Mouse (Mus musculus) cerebellum, adult 2 months (tissue): ENCODE measurements around the gene Dgat2. TPM values are rescaled to one million over a fixed set of nuclear protein-coding genes. Genes with fewer than 3 reads are reported as not detected.

ENCODE experiments used
- DNase-seq, 2 experiments: peaks; one replicate each; pipeline ENCODE4 v3.0.0; 2021
- H3K27ac ChIP-seq: fragments of 200-500 bp; 2 replicates; pipeline ENCODE4 v1.5.1; 2012; ENCODE audit warnings: low read length, control low read depth, inconsistent platforms; ENCODE audit not compliant: insufficient read depth
- H3K27me3 ChIP-seq: fragments of 200-500 bp; 2 replicates; pipeline ENCODE4 v1.6.1; 2012; ENCODE audit warnings: inconsistent platforms, mild to moderate bottlenecking, low read length, moderate library complexity; ENCODE audit not compliant: control insufficient read depth, insufficient read depth
- H3K4me1 ChIP-seq: fragments of 200-500 bp; 2 replicates; pipeline ENCODE4 v1.6.1; 2011; ENCODE audit warnings: low read length; ENCODE audit not compliant: control insufficient read depth, insufficient read depth
- H3K4me3 ChIP-seq: fragments of 200-500 bp; replicated peaks from 2 replicates; pipeline ENCODE3; 2011; ENCODE audit warnings: mild to moderate bottlenecking, low read depth, low read length, control low read depth; ENCODE audit not compliant: insufficient read depth
- CTCF ChIP-seq: fragments of 200-500 bp; IDR thresholded peaks from 2 replicates; pipeline ENCODE4 v1.5.1; 2011; ENCODE audit warnings: low read depth, mild to moderate bottlenecking, control low read depth, low read length, moderate library complexity, borderline replicate concordance; ENCODE audit not compliant: insufficient read depth
- POLR2A ChIP-seq: fragments of 200-500 bp; IDR thresholded peaks from 2 replicates; pipeline ENCODE4 v1.6.1; 2011; ENCODE audit warnings: low read length, control low read depth, borderline replicate concordance; ENCODE audit not compliant: insufficient read depth
- WGBS: fragments of 180-500 bp; shearing (Covaris S2); methylation state at CpG from one replicate; pipeline ENCODE4 v1.1.7; 2018; 5-methylcytosine and 5-hydroxymethylcytosine counted together
- polyA plus RNA-seq: library from polyadenylated mRNA; depleted of rRNA; stranded (reverse); fragments of >200 nt; gene quantifications from 2 replicates; pipeline ENCODE4 v1.2.3, GENCODE M21; 2012; rRNA removed

The Dgat2 gene
- polyA plus RNA-seq: 26.2 and 28.1 TPM in 2 replicates

GRCm38 (mm10) chr7:99182432-99183172 lies at the start of gene Dgat2:
Gene Dgat2, minus strand, starts transcription at chr7:99182719.
- H3K4me3 ChIP-seq: peak within 1 kb of the TSS; percentile 64
- peak; percentile 90 to 96 for DNase-seq
- H3K27me3 ChIP-seq: no peaks in the 10 kb centered on the region
- TF ChIP-seq POLR2A (peak; percentile 98), CTCF (no peak)
- H3K27ac ChIP-seq: peak within 1 kb of the TSS; percentile 83
- H3K4me1 ChIP-seq: peaks cover 12% of the 10 kb centered on the region; the same call in 1 of the 2 replicates
- WGBS: under 1% methylated on average over 63 of the region's 63 CpGs

DNA sequence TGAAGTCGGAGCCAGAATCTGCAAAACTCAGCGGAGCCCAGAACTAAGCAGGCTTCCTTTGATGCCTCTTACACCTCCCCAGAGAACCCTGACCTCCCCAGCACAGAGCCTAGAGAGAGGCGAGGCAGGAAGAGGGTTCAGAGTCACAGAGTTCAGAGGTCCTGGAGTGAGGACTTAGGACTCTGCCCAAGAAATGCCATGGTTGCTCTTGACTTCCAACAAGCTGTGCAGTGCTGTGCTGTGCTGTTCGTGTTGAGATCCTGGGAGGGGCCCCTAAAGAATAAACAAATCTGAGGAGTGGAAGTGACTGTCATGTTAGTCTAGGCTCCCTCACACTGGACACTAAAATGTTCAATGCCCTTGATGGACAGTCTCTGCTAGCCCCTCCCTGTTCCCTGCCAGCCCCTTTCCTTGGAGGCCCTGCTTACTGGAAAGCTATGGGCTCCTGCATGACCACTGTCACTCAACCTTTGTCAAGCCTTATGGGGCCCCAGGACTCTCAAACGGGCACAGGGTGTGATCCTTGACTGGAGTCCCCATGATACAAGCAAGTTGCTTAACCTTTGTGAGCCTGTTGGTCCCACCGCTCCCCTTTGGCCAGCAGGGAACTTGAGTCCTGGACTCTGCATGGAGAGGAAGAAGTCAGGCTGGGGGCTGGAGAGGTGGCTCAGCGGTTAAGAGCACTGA lies 47.7 kb upstream of the Dgat2 start:
- WGBS: 71% methylated on average over 7 of the region's 7 CpGs

GRCm38 (mm10) chr7:99229411-99229810 lies 46.9 kb upstream of the Dgat2 start:
- DNase-seq: no peak
- Histone ChIP-seq H3K4me3 (no peak overlapping the region), H3K27me3 (no peaks in the 10 kb centered on the region), H3K27ac (no peak overlapping the region), H3K4me1 (no peaks in the 10 kb centered on the region; the same call in 1 of the 2 replicates)
- no peak for TF ChIP-seq POLR2A
- peak; percentile 53; the same call in 1 of the 2 replicates for TF ChIP-seq CTCF
- 6% methylated on average over 2 of the region's 2 CpGs for WGBS

More for the DNA sequence above, 47.7 kb upstream of the Dgat2 start:
- Histone ChIP-seq H3K27me3 (no peaks in the 10 kb centered on the region), H3K4me1 (no peaks in the 10 kb centered on the region; the same call in 1 of the 2 replicates), H3K4me3 (no peak overlapping the region), H3K27ac (no peak overlapping the region)
- DNase-seq: no peak
- TF ChIP-seq CTCF (no peak), POLR2A (no peak)

GRCm38 (mm10) chr7:99228825-99229224 lies 46.3 kb upstream of the Dgat2 start:
- WGBS: 83% methylated on average over 8 of the region's 8 CpGs
- no peaks in the 10 kb centered on the region; the same call in 1 of the 2 replicates for H3K4me1 ChIP-seq
- H3K4me3 ChIP-seq: no peak overlapping the region
- no peak for DNase-seq
- TF ChIP-seq POLR2A (no peak), CTCF (no peak)
- H3K27me3 ChIP-seq: no peaks in the 10 kb centered on the region
- H3K27ac ChIP-seq: no peak overlapping the region

DNA sequence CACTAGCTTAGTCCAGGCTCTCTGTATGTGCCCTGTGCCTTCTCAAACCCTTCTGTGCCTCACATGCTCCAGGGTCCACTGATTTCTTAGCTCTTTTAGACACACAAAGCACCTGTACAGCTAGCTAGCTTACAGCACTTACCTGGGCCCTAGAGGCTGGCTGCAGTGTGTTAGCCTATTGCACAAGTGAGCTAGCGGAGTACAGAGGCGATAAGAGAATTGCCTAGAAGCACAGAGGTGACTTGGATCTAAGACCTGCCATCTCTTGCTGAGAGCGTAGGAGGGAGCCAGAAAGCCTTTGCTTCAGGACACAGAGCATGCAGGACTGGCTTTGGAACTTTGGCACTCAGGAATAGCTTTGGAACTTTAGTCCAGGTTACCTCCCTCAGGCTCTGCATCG lies 44.7 kb upstream of the Dgat2 start:
- Histone ChIP-seq H3K4me3 (no peak overlapping the region), H3K27ac (no peak overlapping the region), H3K4me1 (no peaks in the 10 kb centered on the region), H3K27me3 (no peaks in the 10 kb centered on the region)
- TF ChIP-seq CTCF: no peak
- TF ChIP-seq POLR2A: no peak
- WGBS: 80% methylated on average over 4 of the region's 4 CpGs
- no peak for DNase-seq

GRCm38 (mm10) chr7:99226662-99227061 lies 44.1 kb upstream of the Dgat2 start:
- Histone ChIP-seq H3K4me3 (no peak overlapping the region), H3K27me3 (no peaks in the 10 kb centered on the region), H3K27ac (no peak overlapping the region), H3K4me1 (no peaks in the 10 kb centered on the region)
- TF ChIP-seq POLR2A (no peak), CTCF (no peak)
- no peak for DNase-seq
- 91% methylated on average over 10 of the region's 10 CpGs for WGBS

DNA sequence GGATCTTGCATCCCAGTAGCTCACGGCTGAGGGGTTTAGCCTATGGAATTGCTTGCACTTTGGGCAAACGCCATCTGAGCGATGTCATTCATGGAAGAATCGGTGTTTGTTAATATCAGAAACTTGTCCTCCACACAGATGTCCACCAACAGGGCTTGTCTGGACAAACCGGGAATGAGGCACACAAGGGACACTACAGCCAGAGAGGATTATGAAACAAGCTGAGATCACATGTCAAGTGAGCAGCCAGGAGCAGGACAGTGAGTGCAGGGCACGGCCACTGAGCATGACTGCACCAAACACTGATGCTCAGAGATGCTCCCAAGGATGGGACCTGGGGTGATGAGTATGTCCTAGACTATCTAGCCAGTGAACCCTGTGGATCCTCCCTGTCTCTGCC lies 42.9 kb upstream of the Dgat2 start:
- WGBS: 72% methylated on average over 6 of the region's 6 CpGs
- H3K4me1 ChIP-seq: no peaks in the 10 kb centered on the region
- TF ChIP-seq POLR2A: no peak
- TF ChIP-seq CTCF: no peak
- no peaks in the 10 kb centered on the region for H3K27me3 ChIP-seq
- H3K4me3 ChIP-seq: no peak overlapping the region
- DNase-seq: no peak
- H3K27ac ChIP-seq: no peak overlapping the region

- Histone ChIP-seq H3K27me3 (no peaks in the 10 kb centered on the region), H3K27ac (no peak overlapping the region), H3K4me1 (no peaks in the 10 kb centered on the region), H3K4me3 (no peak overlapping the region)
- TF ChIP-seq CTCF: no peak
- TF ChIP-seq POLR2A: no peak
- no peak for DNase-seq
- WGBS: 35% methylated on average over 1 of the region's 1 CpGs
These were observed 42.2 kb upstream of the Dgat2 start for GRCm38 (mm10) chr7:99224648-99225190.
